Mouse (Mus musculus) stomach, embryonic 16.5 days (tissue): ENCODE results near the gene Ackr4. TPM values are rescaled to one million over a fixed set of nuclear protein-coding genes. Genes with fewer than 3 reads are reported as not detected.
A peak's percentile ranks its signal among the peaks of the same experiment; 100 is the strongest.

Experiments used
- ATAC-seq: fragments of 200-750 bp; cut with Nextera tagmentation; 2 replicates; pipeline ENCODE4 v1.8.0; 2017; ENCODE audit warnings: moderate number of reproducible peaks, moderate TSS enrichment; ENCODE audit not compliant: insufficient read depth, low FRiP score
- H3K27ac ChIP-seq: fragments of 300-500 bp; sonication (generic); 2 replicates; pipeline ENCODE4 v1.5.1; 2014; ENCODE audit warnings: low read length
- H3K27me3 ChIP-seq: fragments of 300-500 bp; sonication (generic); 2 replicates; pipeline ENCODE4 v1.6.1; 2014; ENCODE audit warnings: low read length, control low read depth, mixed read lengths; ENCODE audit not compliant: control insufficient read depth, insufficient read depth
- H3K36me3 ChIP-seq: fragments of 300-500 bp; sonication (generic); 2 replicates; pipeline ENCODE4 v1.6.1; 2014; ENCODE audit warnings: low read length; ENCODE audit not compliant: control insufficient read depth, insufficient read depth
- H3K4me1 ChIP-seq: fragments of 300-500 bp; sonication (generic); 2 replicates; pipeline ENCODE4 v1.6.1; 2014; ENCODE audit warnings: low read length, control low read depth, mixed read lengths; ENCODE audit not compliant: control insufficient read depth, insufficient read depth
- H3K4me2 ChIP-seq: fragments of 300-500 bp; sonication (generic); 2 replicates; pipeline ENCODE4 v1.6.1; 2014; ENCODE audit warnings: low read depth, low read length, mixed read lengths
- H3K4me3 ChIP-seq: fragments of 300-500 bp; sonication (generic); replicated peaks from 2 replicates; pipeline ENCODE4 v1.5.1; 2014; ENCODE audit warnings: mild to moderate bottlenecking, low read length
- H3K9ac ChIP-seq: fragments of 300-500 bp; sonication (generic); 2 replicates; pipeline ENCODE4 v1.6.1; 2014; ENCODE audit warnings: low read length
- H3K9me3 ChIP-seq: fragments of 300-500 bp; sonication (generic); replicated peaks from 2 replicates; pipeline ENCODE4 v1.6.1; 2016; ENCODE audit warnings: low read length, control low read depth; ENCODE audit not compliant: control insufficient read depth
- WGBS: fragments of 180-500 bp; shearing (Covaris S2); extraction: QIAGEN DNeasy Blood & Tissue Kit; methylation state at CpG from one replicate; pipeline ENCODE4 v1.1.7; 2014; 5-methylcytosine and 5-hydroxymethylcytosine counted together
- polyA plus RNA-seq: library from polyadenylated mRNA; unstranded; fragments of >200 nt; fragmentation: Nextera tagmentation; extraction: Ambion mirVana; gene quantifications from 2 replicates; pipeline ENCODE4 v1.2.1, GENCODE M21; 2015

Ackr4 gene
- polyA plus RNA-seq, 1 experiment from 2014 or later, result 4.9 TPM

- Histone ChIP-seq H3K4me2 (no peak overlapping the region), H3K9me3 (no peaks in the 10 kb centered on the region), H3K27ac (no peak overlapping the region), H3K27me3 (no peaks in the 10 kb centered on the region), H3K4me3 (no peak overlapping the region), H3K9ac (no peak overlapping the region), H3K4me1 (peaks cover 12% of the 10 kb centered on the region), H3K36me3 (no peaks in the 10 kb centered on the region)
- WGBS, result 24% methylated on average over 5 of the region's 5 CpGs
- ATAC-seq, result no peak; the same call in 1 of the 2 replicates
These were observed 3.1 kb downstream of the Ackr4 start for GRCm38 (mm10) chr9:104123622-104124021.

GRCm38 (mm10) chr9:104123101-104123500, 3.6 kb downstream of the Ackr4 start:
- Histone ChIP-seq H3K27me3 (no peaks in the 10 kb centered on the region), H3K4me2 (no peak overlapping the region), H3K9ac (no peak overlapping the region), H3K9me3 (no peaks in the 10 kb centered on the region), H3K4me3 (no peak overlapping the region), H3K4me1 (peaks cover 12% of the 10 kb centered on the region), H3K36me3 (no peaks in the 10 kb centered on the region), H3K27ac (peak overlapping the region; percentile 20; the same call in 1 of the 2 replicates)
- no peak for ATAC-seq
- WGBS, result 65% methylated on average over 5 of the region's 5 CpGs

GRCm38 (mm10) chr9:104109151-104109550, 17.6 kb downstream of the Ackr4 start:
- no peaks in the 10 kb centered on the region for H3K27me3 ChIP-seq
- no peak overlapping the region for H3K9ac ChIP-seq
- H3K4me2 ChIP-seq, result no peak overlapping the region
- ATAC-seq, result no peak
- 89% methylated on average over 5 of the region's 5 CpGs for WGBS
- no peaks in the 10 kb centered on the region; the same call in 1 of the 2 replicates for H3K9me3 ChIP-seq
- H3K27ac ChIP-seq, result no peak overlapping the region
- H3K36me3 ChIP-seq, result no peaks in the 10 kb centered on the region
- no peaks in the 10 kb centered on the region for H3K4me1 ChIP-seq
- no peak overlapping the region for H3K4me3 ChIP-seq

- Histone ChIP-seq H3K27ac (no peak overlapping the region), H3K4me1 (no peaks in the 10 kb centered on the region), H3K4me3 (no peak overlapping the region), H3K36me3 (no peaks in the 10 kb centered on the region), H3K9me3 (no peaks in the 10 kb centered on the region; the same call in 1 of the 2 replicates), H3K4me2 (no peak overlapping the region), H3K9ac (no peak overlapping the region), H3K27me3 (no peaks in the 10 kb centered on the region)
- WGBS, result 67% methylated on average over 2 of the region's 2 CpGs
- no peak for ATAC-seq
These were observed 18.1 kb downstream of the Ackr4 start for GRCm38 (mm10) chr9:104108571-104109143.

- ATAC-seq, result no peak
- no peaks in the 10 kb centered on the region for H3K4me1 ChIP-seq
- H3K36me3 ChIP-seq, result no peaks in the 10 kb centered on the region
- no peak overlapping the region for H3K27ac ChIP-seq
- no peak overlapping the region for H3K9ac ChIP-seq
- H3K4me2 ChIP-seq, result no peak overlapping the region
- H3K27me3 ChIP-seq, result no peaks in the 10 kb centered on the region
- H3K9me3 ChIP-seq, result no peaks in the 10 kb centered on the region; the same call in 1 of the 2 replicates
- 40% methylated on average over 6 of the region's 6 CpGs for WGBS
- no peak overlapping the region for H3K4me3 ChIP-seq
These were observed 19.3 kb downstream of the Ackr4 start for GRCm38 (mm10) chr9:104107482-104107881.

- Histone ChIP-seq H3K4me1 (no peaks in the 10 kb centered on the region), H3K4me2 (no peak overlapping the region), H3K9ac (no peak overlapping the region), H3K36me3 (no peaks in the 10 kb centered on the region), H3K9me3 (no peaks in the 10 kb centered on the region; the same call in 1 of the 2 replicates), H3K27ac (no peak overlapping the region), H3K4me3 (no peak overlapping the region), H3K27me3 (no peaks in the 10 kb centered on the region)
- 71% methylated on average over 9 of the region's 9 CpGs for WGBS
- ATAC-seq, result no peak
These were observed 19.8 kb downstream of the Ackr4 start for GRCm38 (mm10) chr9:104106930-104107329.

GRCm38 (mm10) chr9:104104986-104105385, 21.7 kb downstream of the Ackr4 start:
- WGBS, result 74% methylated on average over 2 of the region's 2 CpGs
- no peak overlapping the region for H3K4me2 ChIP-seq
- H3K27ac ChIP-seq, result no peak overlapping the region
- no peaks in the 10 kb centered on the region for H3K36me3 ChIP-seq
- no peaks in the 10 kb centered on the region for H3K9me3 ChIP-seq
- no peak overlapping the region for H3K4me3 ChIP-seq
- no peaks in the 10 kb centered on the region; the same call in 1 of the 2 replicates for H3K4me1 ChIP-seq
- H3K9ac ChIP-seq, result no peak overlapping the region
- no peaks in the 10 kb centered on the region for H3K27me3 ChIP-seq
- no peak for ATAC-seq

- Histone ChIP-seq H3K4me2 (no peak overlapping the region), H3K4me1 (no peaks in the 10 kb centered on the region; the same call in 1 of the 2 replicates), H3K27me3 (no peaks in the 10 kb centered on the region), H3K27ac (no peak overlapping the region), H3K9ac (no peak overlapping the region), H3K9me3 (no peaks in the 10 kb centered on the region), H3K4me3 (no peak overlapping the region), H3K36me3 (no peaks in the 10 kb centered on the region)
- WGBS, result 59% methylated on average over 2 of the region's 2 CpGs
- no peak for ATAC-seq
These were observed 23.8 kb downstream of the Ackr4 start for GRCm38 (mm10) chr9:104102901-104103300.

GRCm38 (mm10) chr9:104102301-104102700, 24.4 kb downstream of the Ackr4 start:
- Histone ChIP-seq H3K27me3 (no peaks in the 10 kb centered on the region), H3K4me2 (no peak overlapping the region), H3K9ac (no peak overlapping the region), H3K4me1 (no peaks in the 10 kb centered on the region; the same call in 1 of the 2 replicates), H3K9me3 (no peaks in the 10 kb centered on the region), H3K4me3 (no peak overlapping the region), H3K27ac (no peak overlapping the region), H3K36me3 (no peaks in the 10 kb centered on the region)
- WGBS, result 42% methylated on average over 6 of the region's 6 CpGs
- peak; percentile 56; the same call in 1 of the 2 replicates for ATAC-seq
